Mouse (Mus musculus): Measurements from ENCODE around the gene Gm49403.
"Not testable (repeated sequence)": the region's sequence is repeated elsewhere in the genome, so short reads cannot be mapped to it uniquely, and the experiment has no call there.

Gm49403 gene

GRCm38 (mm10) chr19:8883616-8884015, at the start of gene Gm49403, which contains the start of gene Lbhd1:
Gm49403 (plus strand) TSS chr19:8883930.
Lbhd1 (plus strand) TSS chr19:8883732.
- DNase-seq = no peak

GRCm38 (mm10) chr19:8836327-8836726, 47.4 kb upstream of the Gm49403 start:
- not testable (repeated sequence) for DNase-seq

- peak; percentile 83 for DNase-seq
Measured at GRCm38 (mm10) chr19:8837251-8837791, 46.4 kb upstream of the Gm49403 start, which contains the start of gene Bscl2. Bscl2 (plus strand) TSS chr19:8837467.

GRCm38 (mm10) chr19:8838041-8838730, 45.5 kb upstream of the Gm49403 start:
- DNase-seq = peak; percentile 59

GRCm38 (mm10) chr19:8839103-8839907, 44.4 kb upstream of the Gm49403 start, which contains the start of gene Gng3:
Gng3 (minus strand) TSS chr19:8839194.
- peak; percentile 87 for DNase-seq

GRCm38 (mm10) chr19:8839908-8840791, 43.6 kb upstream of the Gm49403 start:
- DNase-seq = peak; percentile 79

GRCm38 (mm10) chr19:8841012-8841411, 42.7 kb upstream of the Gm49403 start:
- no peak for DNase-seq

- DNase-seq = no peak
Measured at GRCm38 (mm10) chr19:8842961-8843360, 40.8 kb upstream of the Gm49403 start.

- peak; percentile 69 for DNase-seq
Measured at GRCm38 (mm10) chr19:8844371-8845129, 39.2 kb upstream of the Gm49403 start.

GRCm38 (mm10) chr19:8848356-8848755, 35.4 kb upstream of the Gm49403 start:
- DNase-seq = no peak

- no peak for DNase-seq
Measured at GRCm38 (mm10) chr19:8850402-8850901, 33.3 kb upstream of the Gm49403 start, which contains the start of gene Lrrn4cl. Lrrn4cl (plus strand) TSS chr19:8850768.

GRCm38 (mm10) chr19:8851639-8852038, 32.1 kb upstream of the Gm49403 start:
- DNase-seq = no peak

GRCm38 (mm10) chr19:8852236-8852928, 31.3 kb upstream of the Gm49403 start:
- DNase-seq = no peak

- no peak for DNase-seq
Measured at GRCm38 (mm10) chr19:8853117-8853516, 30.6 kb upstream of the Gm49403 start.

- no peak for DNase-seq
Measured at GRCm38 (mm10) chr19:8857689-8858088, 26.0 kb upstream of the Gm49403 start.

- DNase-seq = no peak
Measured at GRCm38 (mm10) chr19:8859018-8859417, 24.7 kb upstream of the Gm49403 start.

GRCm38 (mm10) chr19:8864265-8864664, 19.5 kb upstream of the Gm49403 start:
- no peak for DNase-seq

GRCm38 (mm10) chr19:8870381-8870780, 13.3 kb upstream of the Gm49403 start:
- DNase-seq = not testable (repeated sequence)

GRCm38 (mm10) chr19:8870838-8871237, 12.9 kb upstream of the Gm49403 start:
- no peak for DNase-seq

GRCm38 (mm10) chr19:8871267-8872186, 12.2 kb upstream of the Gm49403 start, which contains the start of gene Ubxn1:
Ubxn1 (plus strand) TSS chr19:8871496.
- peak; percentile 95 for DNase-seq

Data from cerebellum, adult 11 months (tissue).